Mouse (Mus musculus) kidney, embryonic 14.5 days (tissue): ENCODE measurements around the gene Gm29133. TPM values are rescaled to one million over a fixed set of nuclear protein-coding genes. Genes with fewer than 3 reads are reported as not detected.

ENCODE experiments used
- ATAC-seq: fragments of 200-750 bp; cut with Nextera tagmentation; 2 replicates; pipeline ENCODE4 v1.8.0; 2017; ENCODE audit warnings: moderate number of reproducible peaks, mild to moderate bottlenecking, moderate TSS enrichment, moderate library complexity; ENCODE audit not compliant: low FRiP score, low TSS enrichment
- H3K27ac ChIP-seq: fragments of 300-500 bp; sonication (generic); 2 replicates; pipeline ENCODE4 v1.5.1; 2014; ENCODE audit warnings: low read depth, mild to moderate bottlenecking, low read length, moderate library complexity, mixed read lengths
- H3K27me3 ChIP-seq: fragments of 300-500 bp; sonication (generic); 2 replicates; pipeline ENCODE4 v1.6.1; 2014; ENCODE audit warnings: mild to moderate bottlenecking, low read length; ENCODE audit not compliant: control insufficient read depth, insufficient read depth
- H3K36me3 ChIP-seq: fragments of 300-500 bp; sonication (generic); 2 replicates; pipeline ENCODE4 v1.6.1; 2014; ENCODE audit warnings: low read length, mixed read lengths; ENCODE audit not compliant: control insufficient read depth, insufficient read depth
- H3K4me1 ChIP-seq: fragments of 300-500 bp; sonication (generic); 2 replicates; pipeline ENCODE4 v1.6.1; 2014; ENCODE audit warnings: low read length, mixed read lengths; ENCODE audit not compliant: control insufficient read depth, insufficient read depth
- H3K4me2 ChIP-seq: fragments of 300-500 bp; sonication (generic); replicated peaks from 2 replicates; pipeline ENCODE4 v1.6.1; 2014; ENCODE audit warnings: low read depth, mild to moderate bottlenecking, low read length
- H3K4me3 ChIP-seq: fragments of 300-500 bp; sonication (generic); 2 replicates; pipeline ENCODE4 v1.5.1; 2014; ENCODE audit warnings: mild to moderate bottlenecking, low read length
- H3K9ac ChIP-seq: fragments of 300-500 bp; sonication (generic); 2 replicates; pipeline ENCODE4 v1.6.1; 2014; ENCODE audit warnings: low read depth, mild to moderate bottlenecking, low read length, moderate library complexity
- H3K9me3 ChIP-seq: fragments of 300-500 bp; sonication (generic); 2 replicates; pipeline ENCODE4 v1.6.1; 2016; ENCODE audit warnings: low read length; ENCODE audit not compliant: control insufficient read depth
- WGBS: fragments of 180-500 bp; shearing (Covaris S2); extraction: QIAGEN DNeasy Blood & Tissue Kit; methylation state at CpG from one replicate; pipeline ENCODE4 v1.1.7; 2014; 5-methylcytosine and 5-hydroxymethylcytosine counted together
- polyA plus RNA-seq: library from polyadenylated mRNA; unstranded; fragments of >200 nt; fragmentation: Nextera tagmentation; extraction: Ambion mirVana; gene quantifications from 2 replicates; pipeline ENCODE4 v1.2.1, GENCODE M21; 2014

Gm29133 gene
- polyA plus RNA-seq, 1 experiment from 2014 or later = not detected

GRCm38 (mm10) chr3:75763351-75763750 lies 15.4 kb downstream of the Gm29133 start:
- H3K4me2 ChIP-seq = no peak overlapping the region
- H3K27me3 ChIP-seq = no peaks in the 10 kb centered on the region
- H3K9me3 ChIP-seq = no peaks in the 10 kb centered on the region
- no peak overlapping the region for H3K4me3 ChIP-seq
- ATAC-seq = no peak
- H3K36me3 ChIP-seq = no peaks in the 10 kb centered on the region
- no peak overlapping the region for H3K9ac ChIP-seq
- H3K27ac ChIP-seq = no peak overlapping the region
- 56% methylated on average over 2 of the region's 2 CpGs for WGBS
- H3K4me1 ChIP-seq = no peaks in the 10 kb centered on the region

GRCm38 (mm10) chr3:75774253-75774652 lies 26.3 kb downstream of the Gm29133 start:
- Histone ChIP-seq H3K4me2 (no peak overlapping the region), H3K27me3 (no peaks in the 10 kb centered on the region), H3K4me3 (no peak overlapping the region), H3K9me3 (no peaks in the 10 kb centered on the region), H3K4me1 (no peaks in the 10 kb centered on the region), H3K9ac (no peak overlapping the region), H3K27ac (no peak overlapping the region), H3K36me3 (no peaks in the 10 kb centered on the region)
- ATAC-seq = no peak
- WGBS = 85% methylated on average over 2 of the region's 2 CpGs

GRCm38 (mm10) chr3:75808001-75808400 lies 60.0 kb downstream of the Gm29133 start:
- H3K4me1 ChIP-seq = no peaks in the 10 kb centered on the region
- no peak for ATAC-seq

GRCm38 (mm10) chr3:75823934-75824333 lies 75.9 kb downstream of the Gm29133 start:
- Histone ChIP-seq H3K27me3 (no peaks in the 10 kb centered on the region), H3K4me3 (no peak overlapping the region), H3K36me3 (no peaks in the 10 kb centered on the region), H3K4me1 (no peaks in the 10 kb centered on the region), H3K4me2 (no peak overlapping the region), H3K9me3 (no peaks in the 10 kb centered on the region), H3K27ac (no peak overlapping the region), H3K9ac (no peak overlapping the region)
- no peak for ATAC-seq
- 85% methylated on average over 1 of the region's 1 CpGs for WGBS

More at GRCm38 (mm10) chr3:75808001-75808400, 60.0 kb downstream of the Gm29133 start:
- Histone ChIP-seq H3K27me3 (no peaks in the 10 kb centered on the region), H3K27ac (no peak overlapping the region), H3K9me3 (no peaks in the 10 kb centered on the region), H3K36me3 (no peaks in the 10 kb centered on the region), H3K4me3 (no peak overlapping the region), H3K9ac (no peak overlapping the region), H3K4me2 (no peak overlapping the region)

- Histone ChIP-seq H3K4me3 (no peak overlapping the region), H3K9me3 (no peaks in the 10 kb centered on the region), H3K27me3 (no peaks in the 10 kb centered on the region), H3K9ac (no peak overlapping the region), H3K27ac (no peak overlapping the region), H3K4me1 (no peaks in the 10 kb centered on the region), H3K4me2 (no peak overlapping the region), H3K36me3 (no peaks in the 10 kb centered on the region)
- ATAC-seq = no peak
- 61% methylated on average over 1 of the region's 1 CpGs for WGBS
These were observed 76.5 kb downstream of the Gm29133 start for GRCm38 (mm10) chr3:75824458-75824857.

GRCm38 (mm10) chr3:75834827-75835226 lies 86.8 kb downstream of the Gm29133 start:
- Histone ChIP-seq H3K27me3 (no peaks in the 10 kb centered on the region), H3K27ac (no peak overlapping the region), H3K9me3 (no peaks in the 10 kb centered on the region), H3K36me3 (no peaks in the 10 kb centered on the region), H3K4me1 (no peaks in the 10 kb centered on the region), H3K4me2 (no peak overlapping the region), H3K9ac (no peak overlapping the region), H3K4me3 (no peak overlapping the region)
- no peak for ATAC-seq
- 78% methylated on average over 2 of the region's 2 CpGs for WGBS

GRCm38 (mm10) chr3:75835286-75835967 lies 87.4 kb downstream of the Gm29133 start:
- no peak for ATAC-seq
- H3K9me3 ChIP-seq = no peaks in the 10 kb centered on the region
- H3K27me3 ChIP-seq = no peaks in the 10 kb centered on the region
- no peak overlapping the region for H3K9ac ChIP-seq
- 85% methylated on average over 5 of the region's 5 CpGs for WGBS
- no peak overlapping the region for H3K4me2 ChIP-seq
- H3K36me3 ChIP-seq = no peaks in the 10 kb centered on the region
- H3K27ac ChIP-seq = no peak overlapping the region
- H3K4me1 ChIP-seq = no peaks in the 10 kb centered on the region
- H3K4me3 ChIP-seq = no peak overlapping the region

Other genes starting within 250 kb of the Gm29133 start
- gene Pdcd10, start 191.3 kb upstream of the Gm29133 start, polyA plus RNA-seq = 104 and 117 TPM in 2 replicates
- 4.3 and 4.4 TPM in 2 replicates for gene Serpini1, start 190.7 kb upstream of the Gm29133 start, polyA plus RNA-seq
- gene Golim4, start 208.8 kb downstream of the Gm29133 start, polyA plus RNA-seq = 44.3 and 51.7 TPM in 2 replicates